Mouse (Mus musculus) olfactory bulb, adult 2 months (tissue): ENCODE results near the gene Mast4. TPM values are rescaled to one million over a fixed set of nuclear protein-coding genes. Genes with fewer than 3 reads are reported as not detected.

Source experiments
- H3K27ac ChIP-seq: fragments of 200-500 bp; 2 replicates; pipeline ENCODE4 v1.5.1; 2012; ENCODE audit warnings: low read depth, low read length; ENCODE audit not compliant: insufficient read depth
- H3K4me1 ChIP-seq: fragments of 200-500 bp; 2 replicates; pipeline ENCODE4 v1.6.1; 2012; ENCODE audit warnings: low read length; ENCODE audit not compliant: control insufficient read depth, insufficient read depth
- H3K4me3 ChIP-seq: fragments of 200-500 bp; 2 replicates; pipeline ENCODE4 v1.5.1; 2012; ENCODE audit warnings: mild to moderate bottlenecking, low read depth, low read length, moderate library complexity; ENCODE audit not compliant: insufficient read depth
- CTCF ChIP-seq: fragments of 200-500 bp; IDR thresholded peaks from 2 replicates; pipeline ENCODE4 v1.5.1; 2012; ENCODE audit warnings: low read depth, mild to moderate bottlenecking, low read length, moderate library complexity; ENCODE audit not compliant: insufficient read depth
- POLR2A ChIP-seq: fragments of 200-500 bp; IDR thresholded peaks from 2 replicates; pipeline ENCODE4 v1.6.1; 2012; ENCODE audit warnings: mild to moderate bottlenecking, low read depth, low read length, moderate library complexity; ENCODE audit not compliant: insufficient read depth
- WGBS: fragments of 180-500 bp; shearing (Covaris S2); methylation state at CpG from one replicate; pipeline ENCODE4 v1.1.7; 2018; 5-methylcytosine and 5-hydroxymethylcytosine counted together
- polyA plus RNA-seq: library from polyadenylated mRNA; stranded (reverse); fragments of >200 nt; gene quantifications from 2 replicates; pipeline ENCODE4 v1.2.4, GENCODE M21; 2012; ENCODE audit warnings: low replicate concordance; ENCODE audit not compliant: missing spikeins, insufficient read depth, insufficient read length

Gene Mast4
- polyA plus RNA-seq, 1 experiment: not detected

- no peak overlapping the region for H3K27ac ChIP-seq
- no peak for TF ChIP-seq POLR2A
- TF ChIP-seq CTCF: no peak
- H3K4me1 ChIP-seq: no peaks in the 10 kb centered on the region
- WGBS: 95% methylated on average over 7 of the region's 7 CpGs
- no peak overlapping the region for H3K4me3 ChIP-seq
These were observed 96.1 kb downstream of the Mast4 start for GRCm38 (mm10) chr13:103238034-103238705.

- no peak overlapping the region for H3K4me3 ChIP-seq
- no peak for TF ChIP-seq POLR2A
- TF ChIP-seq CTCF: no peak
- no peaks in the 10 kb centered on the region for H3K4me1 ChIP-seq
- H3K27ac ChIP-seq: no peak overlapping the region
- WGBS: 97% methylated on average over 7 of the region's 7 CpGs
These were observed 102.1 kb downstream of the Mast4 start for GRCm38 (mm10) chr13:103232171-103232570.

GRCm38 (mm10) chr13:103229069-103229468 lies 105.2 kb downstream of the Mast4 start:
- 92% methylated on average over 4 of the region's 4 CpGs for WGBS

DNA sequence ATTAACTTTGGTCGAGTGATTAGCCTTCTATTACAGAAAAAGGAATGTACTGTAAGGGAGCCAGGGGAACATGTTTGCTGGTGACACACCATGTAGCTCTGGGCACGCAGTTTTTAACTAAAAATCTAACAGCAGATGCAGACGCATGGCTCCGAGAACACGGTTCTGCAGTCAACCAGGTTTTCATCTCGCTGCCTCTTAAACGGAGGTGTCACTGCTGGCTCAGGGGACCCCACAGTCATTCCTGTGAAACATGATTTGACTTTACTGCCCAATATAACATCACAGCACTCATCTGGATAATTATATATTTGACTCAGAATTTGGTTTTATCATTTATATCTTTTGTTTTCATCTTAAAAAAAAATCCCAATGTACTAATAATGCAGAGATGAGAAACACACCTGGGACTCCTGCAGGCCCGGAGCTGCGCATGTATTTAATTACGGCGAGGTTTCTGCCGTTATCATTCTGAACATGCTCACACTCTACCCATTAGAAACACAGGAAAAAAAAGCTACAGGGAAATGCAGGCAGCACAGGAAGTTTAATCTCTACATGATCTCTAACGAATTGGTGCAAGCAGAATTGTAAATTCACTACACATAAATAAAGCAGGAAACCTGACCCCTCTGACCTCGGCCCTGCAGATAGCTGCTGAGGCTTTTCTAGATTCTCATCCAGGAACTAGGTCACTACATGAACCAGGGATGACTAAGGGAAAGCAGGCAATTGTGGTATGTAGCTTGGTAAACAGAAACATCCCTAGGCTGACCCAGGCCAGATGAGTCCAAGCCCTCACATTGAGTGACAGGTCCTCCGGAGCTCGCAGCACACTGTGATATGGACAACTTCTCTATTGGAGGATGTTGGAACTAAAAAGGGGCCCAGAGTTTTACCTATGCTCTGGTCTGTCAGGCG lies 108.1 kb downstream of the Mast4 start:
- Histone ChIP-seq H3K4me3 (no peak overlapping the region), H3K4me1 (no peaks in the 10 kb centered on the region), H3K27ac (no peak overlapping the region)
- TF ChIP-seq POLR2A (no peak), CTCF (no peak)
- 62% methylated on average over 17 of the region's 17 CpGs for WGBS

More at GRCm38 (mm10) chr13:103229069-103229468, 105.2 kb downstream of the Mast4 start:
- H3K4me3 ChIP-seq: no peak overlapping the region
- H3K27ac ChIP-seq: no peak overlapping the region
- H3K4me1 ChIP-seq: no peaks in the 10 kb centered on the region
- TF ChIP-seq CTCF (no peak), POLR2A (no peak)

- Histone ChIP-seq H3K27ac (no peak overlapping the region), H3K4me1 (no peaks in the 10 kb centered on the region)
- TF ChIP-seq POLR2A (no peak), CTCF (no peak)
These were observed 108.9 kb downstream of the Mast4 start for GRCm38 (mm10) chr13:103225217-103225894.

GRCm38 (mm10) chr13:103220479-103221064 lies 113.7 kb downstream of the Mast4 start:
- TF ChIP-seq POLR2A (no peak), CTCF (no peak)
- Histone ChIP-seq H3K27ac (no peak overlapping the region), H3K4me1 (no peaks in the 10 kb centered on the region), H3K4me3 (no peak overlapping the region)
- 61% methylated on average over 11 of the region's 11 CpGs for WGBS

More at GRCm38 (mm10) chr13:103225217-103225894, 108.9 kb downstream of the Mast4 start:
- no peak overlapping the region for H3K4me3 ChIP-seq
- WGBS: 53% methylated on average over 11 of the region's 11 CpGs

DNA sequence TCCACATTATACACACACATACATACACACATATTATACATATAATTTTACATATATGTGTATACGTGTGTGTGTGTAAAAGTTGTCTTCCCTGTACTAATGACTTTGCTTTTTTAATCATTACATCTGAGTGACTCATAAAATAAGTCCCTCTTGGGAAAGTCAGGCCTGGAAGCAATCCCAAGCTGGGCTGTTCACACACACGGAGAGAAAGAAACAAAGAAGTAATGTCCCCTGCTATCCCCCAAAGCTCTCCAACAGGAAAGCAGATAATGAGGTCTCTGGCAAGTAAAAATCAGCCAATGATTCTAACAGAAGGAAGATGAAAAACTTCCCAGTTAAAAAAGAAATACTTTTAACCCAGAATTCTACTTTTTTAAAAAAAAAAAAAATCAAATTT lies 114.3 kb downstream of the Mast4 start:
- 54% methylated on average over 2 of the region's 2 CpGs for WGBS
- Histone ChIP-seq H3K4me1 (no peaks in the 10 kb centered on the region), H3K27ac (no peak overlapping the region), H3K4me3 (no peak overlapping the region)
- TF ChIP-seq CTCF: no peak
- TF ChIP-seq POLR2A: no peak

GRCm38 (mm10) chr13:103217486-103217885 lies 116.8 kb downstream of the Mast4 start:
- WGBS: 84% methylated on average over 3 of the region's 3 CpGs
- H3K4me1 ChIP-seq: no peaks in the 10 kb centered on the region
- no peak for TF ChIP-seq CTCF
- TF ChIP-seq POLR2A: no peak
- H3K27ac ChIP-seq: no peak overlapping the region
- H3K4me3 ChIP-seq: no peak overlapping the region
